Mouse (Mus musculus) neural tube, embryonic 14.5 days (tissue): ENCODE measurements around the gene Pgpep1. TPM values are rescaled to one million over a fixed set of nuclear protein-coding genes. Genes with fewer than 3 reads are reported as not detected.

Experiments
- ATAC-seq: fragments of 200-750 bp; cut with Nextera tagmentation; 2 replicates; pipeline ENCODE4 v1.8.0; 2017; ENCODE audit warnings: low read depth, mild to moderate bottlenecking, moderate TSS enrichment, moderate library complexity
- H3K27ac ChIP-seq: fragments of 300-500 bp; sonication (generic); 2 replicates; pipeline ENCODE4 v1.5.1; 2014; ENCODE audit warnings: low read depth, mild to moderate bottlenecking, control low read depth, low read length, moderate library complexity, mixed read lengths
- H3K27me3 ChIP-seq: fragments of 300-500 bp; sonication (generic); 2 replicates; pipeline ENCODE4 v1.6.1; 2014; ENCODE audit warnings: low read length; ENCODE audit not compliant: control insufficient read depth, insufficient read depth
- H3K36me3 ChIP-seq: fragments of 300-500 bp; sonication (generic); 2 replicates; pipeline ENCODE4 v1.6.1; 2014; ENCODE audit warnings: low read length, mixed read lengths; ENCODE audit not compliant: control insufficient read depth, insufficient read depth
- H3K4me1 ChIP-seq: fragments of 300-500 bp; sonication (generic); 2 replicates; pipeline ENCODE4 v1.6.1; 2014; ENCODE audit warnings: low read length; ENCODE audit not compliant: control insufficient read depth, insufficient read depth
- H3K4me2 ChIP-seq: fragments of 300-500 bp; sonication (generic); 2 replicates; pipeline ENCODE4 v1.6.1; 2014; ENCODE audit warnings: mild to moderate bottlenecking, low read depth, low read length, control low read depth
- H3K4me3 ChIP-seq: fragments of 300-500 bp; sonication (generic); 2 replicates; pipeline ENCODE4 v1.5.1; 2014; ENCODE audit warnings: low read depth, low read length, control low read depth, mixed read lengths
- H3K9ac ChIP-seq: fragments of 300-500 bp; sonication (generic); replicated peaks from 2 replicates; pipeline ENCODE4 v1.6.1; 2014; ENCODE audit warnings: low read depth, mild to moderate bottlenecking, control low read depth, low read length, mixed read lengths
- H3K9me3 ChIP-seq: fragments of 300-500 bp; sonication (generic); 2 replicates; pipeline ENCODE4 v1.6.1; 2016; ENCODE audit warnings: low read length; ENCODE audit not compliant: control insufficient read depth
- WGBS: fragments of 180-500 bp; shearing (Covaris S2); extraction: QIAGEN DNeasy Blood & Tissue Kit; methylation state at CpG from one replicate; pipeline ENCODE4 v1.1.7; 2014; 5-methylcytosine and 5-hydroxymethylcytosine counted together
- polyA plus RNA-seq: library from polyadenylated mRNA; unstranded; fragments of >200 nt; fragmentation: Nextera tagmentation; extraction: Ambion mirVana; gene quantifications from 2 replicates; pipeline ENCODE4 v1.2.1, GENCODE M21; 2014

Gene Pgpep1
- polyA plus RNA-seq: 74.5 and 85.2 TPM in 2 replicates

- peak within 1 kb of the TSS; percentile 62 for H3K27ac ChIP-seq
- H3K36me3 ChIP-seq: no peaks in the 10 kb centered on the region
- no peaks in the 10 kb centered on the region for H3K9me3 ChIP-seq
- H3K4me1 ChIP-seq: peaks cover 17% of the 10 kb centered on the region; the same call in 1 of the 2 replicates
- ATAC-seq: peak; percentile 49
- H3K27me3 ChIP-seq: no peaks in the 10 kb centered on the region
- 3% methylated on average over 14 of the region's 14 CpGs for WGBS
- H3K9ac ChIP-seq: peak within 1 kb of the TSS; percentile 80
- H3K4me3 ChIP-seq: peak within 1 kb of the TSS; percentile 73
- H3K4me2 ChIP-seq: peak within 1 kb of the TSS; percentile 91
Measured at GRCm38 (mm10) chr8:70660273-70660725, at the start of gene Pgpep1. Gene Pgpep1 (minus strand): TSS chr8:70660388.

- WGBS: 92% methylated on average over 9 of the region's 9 CpGs
- Histone ChIP-seq H3K27ac (no peak overlapping the region), H3K27me3 (no peaks in the 10 kb centered on the region), H3K9ac (no peak overlapping the region), H3K9me3 (no peaks in the 10 kb centered on the region), H3K4me2 (no peak overlapping the region), H3K36me3 (no peaks in the 10 kb centered on the region), H3K4me3 (no peak overlapping the region), H3K4me1 (no peaks in the 10 kb centered on the region)
- ATAC-seq: no peak
Measured at GRCm38 (mm10) chr8:70709794-70710193, 49.6 kb upstream of the Pgpep1 start.

DNA sequence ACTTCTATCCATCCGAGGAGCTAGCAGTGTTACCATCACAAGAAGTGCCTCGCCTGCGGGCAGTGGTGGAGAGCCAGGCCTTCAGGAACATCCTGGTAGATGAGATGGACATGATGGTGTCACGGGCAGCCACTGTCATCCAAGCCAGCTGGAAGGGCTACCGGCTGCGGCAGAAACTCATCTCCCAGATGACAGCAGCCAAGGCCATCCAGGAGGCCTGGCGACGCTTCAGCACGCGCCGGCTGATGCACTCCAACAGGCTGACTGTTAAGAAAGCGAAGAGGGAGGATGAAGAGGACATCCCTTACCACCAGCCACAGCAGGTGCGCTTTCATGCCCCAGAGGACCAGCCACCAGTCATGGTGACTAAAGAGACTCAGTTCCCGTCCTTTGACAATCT lies 48.1 kb upstream of the Pgpep1 start:
- no peak overlapping the region for H3K27ac ChIP-seq
- no peak for ATAC-seq
- H3K9ac ChIP-seq: no peak overlapping the region
- H3K4me3 ChIP-seq: no peak overlapping the region
- no peaks in the 10 kb centered on the region for H3K36me3 ChIP-seq
- 93% methylated on average over 14 of the region's 14 CpGs for WGBS
- H3K9me3 ChIP-seq: no peaks in the 10 kb centered on the region
- H3K4me1 ChIP-seq: no peaks in the 10 kb centered on the region; the same call in 1 of the 2 replicates
- H3K27me3 ChIP-seq: no peaks in the 10 kb centered on the region
- H3K4me2 ChIP-seq: no peak overlapping the region

DNA sequence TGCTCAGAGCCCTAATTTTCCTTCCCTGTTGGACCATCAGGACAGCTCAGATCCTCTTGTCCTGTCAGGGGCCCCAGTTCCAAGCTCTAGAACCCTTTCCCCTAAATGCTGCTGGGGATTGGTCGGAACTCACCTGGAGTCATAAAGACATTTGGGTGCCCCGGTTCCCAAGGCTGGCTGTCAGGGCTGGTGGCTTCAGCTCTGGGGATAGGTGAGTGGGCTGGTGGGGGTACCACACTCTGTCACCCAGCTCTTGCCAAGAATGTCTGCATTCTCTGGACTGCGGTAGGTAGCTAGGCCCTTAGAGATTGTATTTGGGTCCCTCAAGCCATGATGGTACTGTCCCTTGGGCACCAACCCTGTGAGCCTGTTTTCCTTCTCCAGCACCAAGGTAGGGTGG lies 43.1 kb upstream of the Pgpep1 start, which contains the start of gene Iqcn:
Iqcn (plus strand) TSS at position 171 of the 400 bp plus-strand sequence.
- Histone ChIP-seq H3K4me3 (no peak within 1 kb of the TSS), H3K4me1 (peaks cover 21% of the 10 kb centered on the region), H3K36me3 (no peaks in the 10 kb centered on the region), H3K27ac (no peak within 1 kb of the TSS), H3K4me2 (peak within 1 kb of the TSS; percentile 90), H3K9me3 (no peaks in the 10 kb centered on the region), H3K9ac (no peak within 1 kb of the TSS), H3K27me3 (no peaks in the 10 kb centered on the region)
- no peak for ATAC-seq
- 92% methylated on average over 3 of the region's 3 CpGs for WGBS

GRCm38 (mm10) chr8:70702842-70703182 lies 42.6 kb upstream of the Pgpep1 start:
- Histone ChIP-seq H3K36me3 (no peaks in the 10 kb centered on the region), H3K4me3 (no peak overlapping the region), H3K27ac (no peak overlapping the region), H3K4me1 (peaks cover 23% of the 10 kb centered on the region), H3K4me2 (peak overlapping the region; percentile 90; the same call in 1 of the 2 replicates), H3K9me3 (no peaks in the 10 kb centered on the region), H3K27me3 (no peaks in the 10 kb centered on the region), H3K9ac (no peak overlapping the region)
- 92% methylated on average over 3 of the region's 3 CpGs for WGBS
- no peak for ATAC-seq

GRCm38 (mm10) chr8:70701982-70702841 lies 42.0 kb upstream of the Pgpep1 start:
- H3K27me3 ChIP-seq: no peaks in the 10 kb centered on the region
- H3K36me3 ChIP-seq: no peaks in the 10 kb centered on the region
- WGBS: 83% methylated on average over 2 of the region's 2 CpGs
- no peak overlapping the region for H3K27ac ChIP-seq
- no peak overlapping the region for H3K9ac ChIP-seq
- peaks cover 28% of the 10 kb centered on the region for H3K4me1 ChIP-seq
- ATAC-seq: no peak
- no peaks in the 10 kb centered on the region for H3K9me3 ChIP-seq
- H3K4me3 ChIP-seq: peak overlapping the region; percentile 93; the same call in 1 of the 2 replicates
- peak overlapping the region; percentile 90 for H3K4me2 ChIP-seq

GRCm38 (mm10) chr8:70701048-70701981 lies 41.1 kb upstream of the Pgpep1 start:
- 55% methylated on average over 10 of the region's 10 CpGs for WGBS
- Histone ChIP-seq H3K27ac (peak overlapping the region; percentile 99), H3K27me3 (no peaks in the 10 kb centered on the region), H3K9me3 (no peaks in the 10 kb centered on the region), H3K4me3 (peak overlapping the region; percentile 93), H3K9ac (peak overlapping the region; percentile 100), H3K4me1 (peaks cover 37% of the 10 kb centered on the region), H3K4me2 (peak overlapping the region; percentile 90), H3K36me3 (no peaks in the 10 kb centered on the region)
- ATAC-seq: no peak

- H3K9ac ChIP-seq: peak overlapping the region; percentile 100
- H3K36me3 ChIP-seq: no peaks in the 10 kb centered on the region
- H3K4me3 ChIP-seq: peak overlapping the region; percentile 93
- WGBS: 0% methylated on average over 20 of the region's 20 CpGs
- no peaks in the 10 kb centered on the region for H3K9me3 ChIP-seq
- peak; percentile 29 for ATAC-seq
- H3K27me3 ChIP-seq: no peaks in the 10 kb centered on the region
- H3K27ac ChIP-seq: peak overlapping the region; percentile 99
- H3K4me2 ChIP-seq: peak overlapping the region; percentile 90
- peaks cover 41% of the 10 kb centered on the region for H3K4me1 ChIP-seq
Measured at GRCm38 (mm10) chr8:70700555-70700922, 40.4 kb upstream of the Pgpep1 start.
